Mouse (Mus musculus) ES-E14 (cell line): ENCODE measurements around the gene Gm826.

Source experiments
- CHD2 ChIP-seq: IDR thresholded peaks from 2 replicates; pipeline ENCODE4 v1.6.1; 2014; ENCODE audit warnings: mild to moderate bottlenecking, low read depth, low read length, inconsistent platforms
- HCFC1 ChIP-seq: IDR thresholded peaks from 2 replicates; pipeline ENCODE4 v1.6.1; 2012; ENCODE audit warnings: low read length, inconsistent platforms, borderline replicate concordance; ENCODE audit not compliant: insufficient read depth
- ZNF384 ChIP-seq: IDR thresholded peaks from 2 replicates; pipeline ENCODE4 v1.6.1; 2012; ENCODE audit warnings: low read depth, low read length, inconsistent platforms

- no peak for TF ChIP-seq CHD2
- no peak for TF ChIP-seq ZNF384
- no peak for TF ChIP-seq HCFC1
These were observed 30.2 kb upstream of the Gm826 start for GRCm38 (mm10) chr2:160364128-160364650.
